Mouse (Mus musculus): ENCODE data around the gene Commd4.
A peak's percentile ranks its signal among the peaks of the same experiment; 100 is the strongest.
"Not testable (repeated sequence)": the region's sequence is repeated elsewhere in the genome, so short reads cannot be mapped to it uniquely, and the experiment has no call there.

The Commd4 gene

DNA sequence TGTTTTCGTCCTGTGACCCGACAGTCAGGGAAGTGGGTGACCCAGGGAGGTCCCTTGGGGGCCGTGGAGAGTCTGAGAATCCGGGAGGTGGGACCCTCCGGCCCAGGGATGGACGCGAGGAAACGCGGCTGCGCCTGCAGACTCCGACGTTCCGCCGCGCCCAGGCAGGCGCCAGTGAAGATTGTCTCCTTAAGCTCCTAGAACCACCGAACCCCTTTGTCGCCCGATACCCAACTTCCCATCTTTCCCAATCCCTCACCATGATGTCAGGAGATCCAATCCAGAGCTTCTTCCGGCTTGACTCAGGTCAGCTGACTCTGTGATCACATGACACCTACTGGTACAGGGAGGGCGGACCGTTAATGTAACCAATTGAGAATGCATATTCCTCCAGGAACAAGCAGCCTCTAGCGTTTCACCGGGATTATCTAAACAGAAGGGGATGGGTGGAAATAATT is at the start of gene Commd4:
Gene Commd4 (minus strand): TSS at position 319 of the 458 bp plus-strand sequence.
- peak; percentile 45 to 66 for DNase-seq (ENCODE audit: low read depth in 1 of 2, low spot score in 2 of 2)

DNA sequence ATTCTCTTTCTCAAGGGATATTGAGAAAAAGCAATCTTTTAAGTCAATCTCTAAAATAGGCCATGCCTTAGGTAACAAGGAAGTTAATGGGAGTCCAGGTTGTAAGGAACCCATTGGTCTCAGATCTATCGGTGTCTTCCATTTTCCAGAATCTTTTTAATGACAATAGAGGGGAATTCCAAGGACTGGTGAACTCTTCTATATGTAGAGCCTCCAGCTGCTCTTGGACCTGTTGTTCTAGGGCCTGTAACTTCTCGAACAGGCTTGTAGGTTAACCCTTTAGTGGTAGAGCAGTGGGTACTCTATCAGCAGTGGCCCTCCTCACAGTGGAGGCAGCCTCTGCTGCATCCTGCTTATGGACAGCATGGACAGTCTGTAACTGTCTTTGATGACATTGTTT is 48.8 kb upstream of the Commd4 start:
- DNase-seq (ENCODE audit: low read depth in 1 of 2, low spot score in 2 of 2) = no peak

DNA sequence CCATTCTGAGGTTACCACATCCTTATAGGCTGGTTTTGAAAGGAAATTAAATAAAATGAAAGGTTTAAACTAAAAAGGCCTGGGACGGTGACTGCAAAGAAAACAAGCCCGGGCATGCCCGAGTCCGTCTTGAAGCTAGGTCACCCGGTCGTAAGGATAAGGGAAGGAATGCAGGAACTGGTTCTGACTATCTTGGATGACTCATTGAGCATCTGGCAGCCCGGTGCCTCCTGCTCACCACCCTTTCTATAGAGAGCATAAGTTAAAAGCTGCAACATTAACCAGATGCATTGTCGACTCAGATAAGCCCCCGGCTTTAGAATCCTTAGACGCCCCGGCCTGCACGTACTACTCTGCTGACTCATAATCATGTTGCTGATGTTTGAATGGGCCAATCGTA is 45.4 kb upstream of the Commd4 start:
- DNase-seq (ENCODE audit: low read depth in 1 of 2, low spot score in 2 of 2) = not testable (repeated sequence)

DNA sequence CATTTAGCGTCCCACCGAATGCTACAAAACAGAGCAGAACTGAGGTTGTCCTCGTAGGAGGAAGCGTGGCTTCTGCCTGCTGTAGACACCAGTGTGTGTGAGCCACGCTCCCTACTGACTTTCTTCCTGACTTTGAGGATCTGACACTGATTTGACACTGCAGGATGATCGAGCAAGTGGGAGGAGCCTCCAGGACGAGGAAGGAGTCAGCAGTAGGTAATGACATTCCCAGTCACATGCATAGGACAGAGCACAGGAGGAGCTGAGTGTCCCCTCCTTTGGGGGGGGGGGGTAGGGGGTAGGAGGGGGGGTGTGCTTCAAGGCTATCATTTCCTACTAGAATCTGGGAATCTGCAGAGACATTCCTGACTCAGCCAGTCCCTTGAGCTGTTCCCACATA is 44.9 kb upstream of the Commd4 start:
- DNase-seq (ENCODE audit: low read depth in 1 of 2, low spot score in 2 of 2) = no peak

DNA sequence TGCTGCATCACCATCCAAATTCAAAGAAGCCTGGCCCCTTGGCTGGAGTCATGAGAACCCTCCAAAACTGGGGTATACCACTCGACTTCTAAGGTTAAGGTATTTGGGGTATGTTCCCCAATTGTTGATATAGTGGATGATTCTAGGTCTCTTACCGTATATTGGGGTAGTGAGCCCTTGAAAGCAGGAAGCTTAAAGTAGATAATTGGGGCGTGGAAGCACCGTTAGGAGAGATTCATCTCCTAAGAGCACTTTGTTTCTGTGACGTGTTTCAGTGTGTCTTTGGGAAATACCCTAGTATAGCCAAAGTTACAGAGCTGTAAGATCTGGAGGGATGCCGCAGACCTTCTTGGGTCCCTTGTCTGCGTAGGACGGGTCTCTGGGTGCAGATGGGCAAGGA is 39.3 kb upstream of the Commd4 start:
- DNase-seq (ENCODE audit: low read depth in 1 of 2, low spot score in 2 of 2) = no peak

DNA sequence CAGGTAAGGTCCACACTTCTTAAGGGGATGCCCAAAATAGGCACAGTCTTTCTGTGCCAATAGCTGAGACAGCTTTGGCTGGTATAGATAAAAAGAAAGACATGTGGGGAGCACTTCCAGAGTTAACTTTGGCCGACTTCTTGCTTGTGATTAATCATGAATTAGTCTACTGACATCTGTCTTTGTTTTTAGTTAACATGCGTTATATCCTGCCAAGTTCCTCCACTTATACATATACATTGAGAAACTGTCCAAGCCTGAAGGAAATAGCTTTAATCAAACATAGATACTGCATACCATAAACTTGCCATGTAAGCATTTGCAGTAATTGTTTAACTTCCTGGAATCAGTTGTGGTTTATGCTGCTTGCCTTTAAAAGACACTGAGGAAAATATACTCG is 38.6 kb upstream of the Commd4 start:
- no peak for DNase-seq (ENCODE audit: low read depth in 1 of 2, low spot score in 2 of 2)

DNA sequence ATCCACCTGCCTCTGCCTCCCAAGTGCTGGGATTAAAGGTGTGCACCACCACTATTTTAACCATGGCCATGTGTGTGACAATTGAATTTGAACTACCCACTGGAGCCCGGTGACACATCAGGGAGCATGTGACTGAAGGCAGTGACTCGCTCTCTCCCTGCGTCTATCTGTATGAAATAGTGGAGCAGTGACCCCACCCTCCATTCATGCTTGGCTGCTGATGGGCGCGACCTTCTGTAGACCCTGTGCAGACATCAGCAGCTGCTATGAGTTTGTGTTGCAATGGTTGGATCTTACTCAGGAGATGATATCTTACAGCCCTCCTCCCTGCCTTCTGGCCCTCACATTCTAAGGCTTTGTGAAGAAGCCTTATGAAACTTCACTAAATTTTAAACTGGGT is 10.3 kb upstream of the Commd4 start:
- no peak for DNase-seq (ENCODE audit: low read depth in 1 of 2, low spot score in 2 of 2)

DNA sequence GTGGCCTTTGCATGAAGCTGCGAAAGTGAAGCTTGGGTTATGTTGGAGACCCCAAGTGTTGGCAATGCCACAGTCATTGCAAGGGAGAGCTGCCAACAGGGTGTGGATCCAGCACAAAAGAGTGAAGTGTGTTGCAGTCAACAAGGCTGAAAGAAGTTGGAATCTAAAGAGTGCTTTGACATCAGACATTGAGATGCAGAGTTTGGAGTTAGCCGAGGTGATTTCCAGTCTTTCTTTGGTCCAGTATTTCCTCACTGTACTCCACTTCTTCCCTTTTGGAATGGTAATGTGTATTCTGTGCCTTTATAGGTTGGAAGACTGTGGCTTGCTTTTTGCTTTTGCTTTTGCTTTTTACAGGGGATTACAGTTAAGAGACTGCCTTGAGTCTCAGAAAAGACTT is 8.0 kb upstream of the Commd4 start:
- DNase-seq (ENCODE audit: low read depth in 1 of 2, low spot score in 2 of 2) = no peak

DNA sequence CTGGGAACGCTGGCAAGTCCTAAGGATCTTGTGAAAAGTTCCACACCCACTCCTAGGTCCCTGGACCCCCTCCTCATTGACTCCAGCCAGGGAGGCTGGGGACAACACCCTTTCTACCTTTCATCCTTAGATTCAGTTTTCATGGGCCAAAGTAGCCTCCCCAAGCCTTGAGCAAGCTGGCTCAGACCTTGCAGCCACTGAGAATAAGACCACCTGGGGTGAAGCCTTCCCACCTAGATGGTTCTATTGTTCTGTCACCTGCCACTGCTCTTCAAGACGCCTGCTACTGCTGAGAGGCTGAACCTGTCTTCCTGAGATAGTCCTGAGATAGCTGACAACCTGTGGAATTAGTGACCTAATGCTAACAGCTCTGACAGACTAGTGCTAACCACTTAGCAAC is 5.0 kb upstream of the Commd4 start:
- no peak for DNase-seq (ENCODE audit: low read depth in 1 of 2, low spot score in 2 of 2)

DNA sequence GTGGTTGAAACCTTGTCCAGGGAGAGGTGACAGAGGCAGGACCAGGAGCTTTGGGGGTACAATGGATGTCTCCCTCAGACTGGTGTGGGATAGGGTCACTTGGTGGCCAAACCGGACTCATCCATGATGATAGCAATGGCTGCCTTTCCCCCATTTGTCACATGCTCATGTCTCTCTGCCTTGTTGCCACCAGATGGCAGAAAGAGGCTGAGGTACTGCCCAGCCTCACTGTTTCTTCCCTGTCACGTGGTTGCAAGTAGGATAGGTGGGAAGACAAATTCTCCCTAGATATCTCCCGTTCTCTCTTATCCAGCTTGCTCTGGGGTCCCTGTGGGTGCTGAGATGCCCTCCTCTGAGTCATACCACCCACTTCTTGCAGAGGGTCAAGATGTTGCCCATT is 4.4 kb upstream of the Commd4 start:
- no peak for DNase-seq (ENCODE audit: low read depth in 1 of 2, low spot score in 2 of 2)

DNA sequence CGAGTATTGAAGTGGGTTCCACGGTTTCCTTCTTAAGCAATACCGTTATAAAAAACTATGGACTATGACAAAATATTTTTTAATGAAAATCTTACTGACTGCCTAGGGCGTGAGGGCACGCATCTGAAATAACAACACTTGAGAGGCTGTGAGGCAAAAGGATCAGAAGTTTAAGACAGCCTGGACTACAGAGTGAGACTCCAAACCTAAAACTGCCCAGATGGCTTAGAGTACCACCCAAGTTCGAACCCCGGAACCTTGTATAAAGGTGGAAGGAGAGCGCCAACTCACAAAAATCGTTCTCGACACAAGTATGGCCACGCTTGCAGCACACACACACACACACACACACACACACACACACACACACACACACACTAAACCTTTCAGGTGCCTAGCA is 375 bp upstream of the Commd4 start:
- DNase-seq (ENCODE audit: low read depth in 1 of 2, low spot score in 2 of 2) = no peak

DNA sequence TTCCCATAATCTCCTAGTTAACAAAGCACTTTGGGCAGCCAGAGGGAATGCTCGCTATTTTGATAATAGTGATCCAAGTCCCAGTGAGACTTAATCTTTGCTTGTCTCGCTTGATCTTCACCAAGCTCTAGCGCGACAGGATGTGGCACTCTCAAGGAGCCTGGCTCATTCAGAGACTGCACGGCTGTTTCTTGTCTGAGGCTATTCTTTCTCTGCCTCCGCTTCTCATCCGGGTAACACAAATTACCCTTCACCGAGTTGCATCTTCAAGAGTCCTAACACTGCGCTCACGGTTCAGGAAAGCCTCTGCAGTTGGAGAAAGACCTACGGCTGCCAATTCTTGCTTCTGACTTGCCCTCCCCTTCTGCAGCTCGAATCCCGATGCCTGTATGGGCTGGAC is 632 bp downstream of the Commd4 start:
- no peak for DNase-seq (ENCODE audit: low read depth in 1 of 2, low spot score in 2 of 2)

DNA sequence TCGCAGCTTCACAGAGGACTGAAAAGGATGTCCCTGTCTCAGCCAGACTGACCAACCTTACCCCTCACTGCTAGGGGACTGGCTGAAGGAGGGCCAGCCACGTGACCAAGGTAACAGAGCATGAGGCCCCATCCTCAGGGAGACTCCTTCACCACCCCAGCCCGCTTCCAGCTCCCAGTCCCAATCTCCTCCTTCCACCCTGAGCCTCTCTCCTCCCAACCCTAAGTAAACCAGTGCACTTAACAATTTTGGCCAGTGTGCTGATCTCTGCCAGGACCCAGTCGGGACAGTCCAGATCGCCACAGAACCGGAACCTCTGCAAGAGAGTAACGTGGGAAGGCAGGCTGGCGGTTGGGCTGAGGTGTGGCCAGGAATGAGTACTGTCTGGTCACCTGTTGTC is 1.3 kb downstream of the Commd4 start:
- DNase-seq (ENCODE audit: low read depth in 1 of 2, low spot score in 2 of 2) = no peak

DNA sequence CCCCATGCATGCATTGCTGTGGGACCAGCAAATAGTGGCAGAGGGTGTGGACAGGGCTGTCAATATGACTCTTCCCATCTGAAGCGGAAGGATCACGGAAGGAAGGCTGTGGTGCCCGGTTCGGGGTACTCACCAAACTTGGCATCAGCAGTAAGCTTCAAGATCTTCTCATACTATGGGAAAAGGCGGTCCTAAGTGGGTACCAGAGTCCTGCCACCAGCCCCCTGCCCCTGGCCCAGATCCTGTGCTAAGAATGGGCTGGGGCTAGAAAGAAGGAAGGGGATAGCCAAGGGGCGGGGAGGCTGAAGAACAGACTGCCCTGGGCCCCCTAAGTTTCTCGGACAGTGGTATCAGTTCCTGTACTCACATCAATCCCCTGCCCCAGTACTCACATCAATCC is 1.7 kb downstream of the Commd4 start:
- no peak for DNase-seq (ENCODE audit: low read depth in 1 of 2, low spot score in 2 of 2)

DNA sequence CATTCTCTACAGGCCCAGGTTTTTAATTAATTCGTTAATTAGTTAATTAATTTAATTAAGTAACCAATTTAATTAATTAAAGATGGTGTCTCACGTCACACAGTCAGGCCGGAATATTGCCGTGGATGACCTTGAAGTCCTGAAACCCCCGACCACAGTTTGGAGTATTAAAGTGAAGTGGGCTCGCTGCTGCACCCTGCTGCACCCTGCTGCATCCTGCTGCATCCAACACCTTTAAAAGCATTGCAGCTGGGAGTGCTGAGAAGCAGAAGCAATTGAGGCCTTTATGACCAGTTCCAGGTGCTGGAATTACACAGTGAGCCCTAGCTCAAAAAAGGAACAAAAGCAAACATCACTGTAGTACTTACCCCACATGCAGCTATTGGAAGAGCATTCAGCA is 5.8 kb downstream of the Commd4 start:
- no peak for DNase-seq (ENCODE audit: low read depth in 1 of 2, low spot score in 2 of 2)

DNA sequence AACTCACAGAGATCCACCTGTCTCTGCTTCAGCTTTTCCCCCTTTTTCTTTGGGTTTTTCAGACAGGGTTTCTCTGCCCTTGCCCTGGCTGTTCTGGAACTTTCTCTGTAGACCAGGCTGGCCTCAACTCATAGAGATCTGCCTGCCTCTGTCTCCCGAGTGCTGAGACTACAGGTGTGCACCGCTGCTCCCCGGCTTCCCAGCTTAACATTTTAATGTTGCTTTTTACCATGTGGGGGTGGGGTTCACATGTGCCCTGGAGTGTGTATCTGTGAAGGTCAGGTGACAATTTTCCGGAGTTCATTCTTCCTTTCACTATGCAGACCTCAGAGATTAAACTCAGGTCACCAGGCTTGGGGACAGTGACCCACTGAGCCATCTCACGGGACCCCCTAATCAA is 7.9 kb downstream of the Commd4 start:
- DNase-seq (ENCODE audit: low read depth in 1 of 2, low spot score in 2 of 2) = no peak

DNA sequence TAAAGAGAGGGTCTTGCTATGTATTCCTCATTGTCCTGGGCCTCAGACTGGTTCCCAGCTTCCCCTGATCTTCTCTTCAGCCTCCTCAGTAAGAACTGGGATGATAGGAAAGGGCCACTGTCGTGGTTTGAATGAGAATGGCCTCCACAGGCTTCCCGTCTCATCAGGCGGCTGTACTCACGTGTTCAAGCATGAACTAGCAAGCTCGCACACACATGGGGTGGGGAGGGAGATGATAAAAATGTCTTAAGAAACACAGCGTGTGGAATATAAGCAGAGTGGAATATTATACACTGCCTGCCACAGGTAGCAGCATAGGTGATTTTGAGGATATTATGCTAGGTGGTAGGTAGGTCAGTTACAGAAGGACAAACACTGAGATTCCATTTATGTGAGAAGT is 9.1 kb downstream of the Commd4 start:
- DNase-seq (ENCODE audit: low read depth in 1 of 2, low spot score in 2 of 2) = no peak

DNA sequence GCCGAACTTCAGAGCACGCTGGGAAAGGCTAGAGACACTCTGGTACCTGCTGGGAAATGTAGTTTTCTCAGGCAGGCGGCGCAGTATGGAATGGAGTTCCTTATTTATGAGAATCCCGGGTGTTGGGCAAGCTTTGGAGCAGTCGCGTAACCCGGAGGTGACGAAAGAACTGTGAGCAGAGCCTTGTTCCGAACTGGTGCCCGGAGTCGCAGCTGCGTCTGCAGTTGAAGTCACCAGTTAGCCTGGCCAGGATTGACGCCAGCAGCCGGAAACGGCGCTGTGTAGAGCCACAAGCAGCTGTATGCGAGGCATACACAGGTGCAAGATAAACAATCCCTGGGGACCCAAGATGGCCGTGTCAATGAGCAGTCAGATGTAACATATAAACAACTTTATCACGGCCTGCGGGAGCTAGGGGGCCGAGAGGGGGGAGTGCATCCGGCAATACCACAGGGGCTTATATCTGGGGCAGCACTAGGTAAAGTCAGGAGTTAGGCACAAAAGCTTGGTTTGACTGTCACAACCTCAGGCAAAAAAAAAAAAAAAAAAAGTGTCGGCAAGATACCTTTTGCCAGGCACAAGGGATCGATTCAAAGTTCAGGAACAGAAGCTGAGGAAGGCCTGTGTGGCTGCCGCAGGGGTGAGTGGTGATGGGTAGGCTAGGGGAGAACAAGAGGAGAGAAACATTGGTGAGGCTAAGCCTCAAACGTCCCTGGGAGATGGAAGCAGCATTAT is 9.8 kb downstream of the Commd4 start, which contains the start of gene Neil1:
Gene Neil1 (minus strand): TSS at position 162 of the 735 bp plus-strand sequence.
- DNase-seq (ENCODE audit: low read depth in 1 of 2, low spot score in 2 of 2) = peak; percentile 87 to 90

DNA sequence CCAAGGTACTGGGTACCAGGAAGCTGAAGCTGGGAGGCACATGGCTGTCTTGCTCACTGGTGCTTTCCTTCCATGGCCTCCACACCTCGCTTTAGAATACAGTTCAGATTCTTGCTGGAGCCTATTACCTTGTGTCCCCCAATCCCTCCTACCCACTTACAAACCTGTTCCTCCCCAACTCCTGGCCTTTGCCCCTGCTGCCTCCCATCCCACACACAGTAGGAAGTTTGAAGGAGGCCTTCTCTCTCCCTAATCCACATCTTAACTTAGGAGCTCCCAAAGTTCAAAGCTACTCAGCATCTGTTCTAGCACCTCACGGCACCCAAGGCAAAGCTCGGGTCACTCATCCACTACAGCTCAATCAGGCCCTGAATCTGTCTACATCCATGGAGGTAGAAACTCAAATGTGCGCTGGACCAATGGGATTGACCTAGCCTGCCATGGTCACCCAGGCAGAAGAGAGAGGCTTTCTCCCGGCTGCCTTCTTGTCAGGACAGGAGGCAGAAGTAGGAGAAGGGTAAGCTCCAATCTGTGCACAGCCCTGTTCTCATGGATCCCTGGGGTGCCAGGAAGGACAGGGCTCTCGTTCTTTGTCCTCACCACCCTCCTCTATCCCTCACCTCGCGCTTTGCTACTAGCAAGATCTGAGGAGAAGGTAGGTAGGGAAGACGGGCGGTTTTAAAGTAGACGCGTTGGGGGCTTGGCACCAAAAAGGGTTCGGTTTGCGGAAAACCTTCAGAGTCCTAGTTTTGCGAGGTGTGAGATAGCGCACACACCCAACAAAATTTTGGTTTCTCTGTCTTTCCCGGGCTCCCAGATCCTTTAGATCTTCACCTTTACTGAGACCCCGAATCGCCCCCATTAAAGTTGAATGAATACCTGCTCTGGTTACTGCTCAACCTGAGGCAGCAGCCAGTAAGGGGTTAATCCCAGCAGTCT is 10.7 kb downstream of the Commd4 start:
- no peak for DNase-seq (ENCODE audit: low read depth in 1 of 2, low spot score in 2 of 2)

DNA sequence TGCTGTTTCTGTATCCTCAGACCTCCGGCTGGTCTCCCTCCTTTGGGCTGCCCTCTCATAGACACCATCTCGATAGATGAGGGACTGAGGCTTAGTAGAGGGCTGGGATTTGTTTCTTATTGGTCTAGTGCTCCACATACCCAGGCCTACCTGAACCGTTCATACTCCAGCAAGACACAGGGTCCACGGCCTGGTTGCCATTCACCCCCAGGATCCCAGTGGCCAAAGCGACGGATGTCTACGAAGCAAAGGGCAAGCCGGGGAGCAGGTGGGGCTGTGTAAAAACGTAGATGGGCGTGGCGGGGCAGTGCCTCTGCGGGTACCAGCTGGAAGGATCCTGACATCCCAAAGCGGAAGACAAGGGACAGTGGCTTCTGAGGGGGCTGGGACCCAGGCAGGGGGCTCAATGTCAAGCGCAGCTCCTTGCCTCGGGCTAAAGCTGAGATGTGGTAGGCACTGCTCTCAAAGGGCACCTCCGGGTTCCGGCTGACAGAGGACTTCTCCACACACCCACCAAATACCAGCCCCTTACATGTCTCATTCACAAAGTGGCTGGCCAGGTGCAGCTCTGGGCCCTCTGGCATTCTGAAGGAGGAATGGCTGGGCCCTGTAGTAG is 11.6 kb downstream of the Commd4 start:
- no peak for DNase-seq (ENCODE audit: low read depth in 1 of 2, low spot score in 2 of 2)

DNA sequence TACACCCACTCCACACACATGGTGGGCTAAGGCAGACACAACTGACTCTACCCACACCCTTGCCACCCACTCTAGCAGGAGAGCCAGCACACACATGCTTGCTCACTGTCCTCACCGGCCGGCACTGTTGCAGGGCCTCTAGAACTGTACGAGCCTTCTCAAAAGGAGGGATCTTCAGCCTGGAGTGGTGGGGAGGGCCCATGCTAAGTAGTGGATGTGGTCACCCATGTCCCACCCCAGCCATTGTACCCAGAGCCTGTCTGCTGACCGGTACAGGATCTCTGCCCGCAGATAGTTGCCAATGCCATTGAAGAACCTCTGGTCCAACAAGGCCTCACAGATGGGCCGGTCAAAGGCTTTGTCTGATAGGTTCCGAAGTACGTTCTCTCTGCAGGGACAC is 13.3 kb downstream of the Commd4 start:
- DNase-seq (ENCODE audit: low read depth in 1 of 2, low spot score in 2 of 2) = no peak

DNA sequence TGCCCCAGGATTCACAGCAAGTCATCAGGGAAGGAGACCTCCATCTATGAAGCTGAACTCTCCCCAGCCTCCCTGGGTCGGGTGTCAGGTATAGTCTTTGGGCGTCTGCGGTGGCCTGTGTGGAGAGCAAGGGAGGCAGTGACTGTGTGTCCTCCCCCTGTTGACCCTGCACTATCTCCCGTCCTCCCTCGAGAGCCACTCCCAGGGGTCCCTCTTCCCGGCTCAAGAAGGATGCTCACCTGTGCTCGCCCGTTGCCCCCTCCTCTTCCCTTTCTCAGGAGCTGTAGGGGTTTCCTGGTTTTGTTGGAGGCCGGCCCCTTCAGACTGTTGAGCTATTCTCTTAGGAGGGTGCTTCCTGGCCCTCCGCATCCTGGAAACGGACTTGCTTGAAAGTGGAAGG is 14.9 kb downstream of the Commd4 start:
- DNase-seq (ENCODE audit: low read depth in 1 of 2, low spot score in 2 of 2) = no peak

All from monocyte, adult 2 months (primary cell).